Mouse (Mus musculus): ENCODE results near the gene Slc17a5.
A peak's percentile ranks its signal among the peaks of the same experiment; 100 is the strongest.
"Not testable (repeated sequence)": the region's sequence is repeated elsewhere in the genome, so short reads cannot be mapped to it uniquely, and the experiment has no call there.

Slc17a5 gene

GRCm38 (mm10) chr9:78520127-78520779 is 67.6 kb downstream of the Slc17a5 start:
- DNase-seq (ENCODE audit: extremely low spot score, low spot score), result no peak

DNA sequence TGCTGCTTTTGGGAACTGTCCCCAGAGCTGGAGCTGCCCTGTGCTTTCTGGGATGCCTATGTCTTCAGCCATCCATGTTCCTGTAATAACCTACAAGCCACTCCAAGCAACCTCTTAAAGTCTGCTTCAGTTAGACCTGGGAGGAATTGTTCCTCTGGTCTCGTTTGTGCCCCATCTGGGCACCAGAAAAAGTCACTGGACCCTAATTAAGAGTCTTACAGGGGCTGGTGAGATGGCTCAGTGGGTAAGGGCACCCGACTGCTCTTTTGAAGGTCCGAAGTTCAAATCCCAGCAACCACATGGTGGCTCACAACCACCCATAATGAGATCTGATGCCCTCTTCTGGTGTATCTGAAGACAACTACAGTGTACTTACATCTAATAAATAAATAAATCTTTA is 70.6 kb downstream of the Slc17a5 start:
- DNase-seq (ENCODE audit: extremely low spot score, low spot score), result not testable (repeated sequence)

DNA sequence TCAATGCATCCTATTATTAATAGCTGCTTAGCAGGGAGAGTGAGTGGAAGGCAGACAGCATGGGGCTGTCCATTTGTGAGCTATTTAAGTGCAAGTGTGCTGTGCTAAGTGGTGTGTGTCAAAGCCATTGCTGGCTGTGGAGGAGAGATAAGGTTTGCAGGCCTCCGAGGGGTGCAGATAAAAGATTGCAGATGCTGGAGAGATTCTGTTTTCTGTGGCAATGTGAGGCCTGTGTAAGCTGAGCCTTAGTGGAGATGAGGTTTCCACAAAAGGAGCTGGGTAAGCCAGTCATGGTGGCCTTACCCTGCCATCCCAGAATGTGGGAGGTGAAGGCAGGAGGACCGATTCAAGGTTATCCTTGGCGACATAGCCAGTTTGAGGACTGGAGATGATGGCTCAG is 71.7 kb downstream of the Slc17a5 start:
- DNase-seq (ENCODE audit: extremely low spot score, low spot score), result no peak

DNA sequence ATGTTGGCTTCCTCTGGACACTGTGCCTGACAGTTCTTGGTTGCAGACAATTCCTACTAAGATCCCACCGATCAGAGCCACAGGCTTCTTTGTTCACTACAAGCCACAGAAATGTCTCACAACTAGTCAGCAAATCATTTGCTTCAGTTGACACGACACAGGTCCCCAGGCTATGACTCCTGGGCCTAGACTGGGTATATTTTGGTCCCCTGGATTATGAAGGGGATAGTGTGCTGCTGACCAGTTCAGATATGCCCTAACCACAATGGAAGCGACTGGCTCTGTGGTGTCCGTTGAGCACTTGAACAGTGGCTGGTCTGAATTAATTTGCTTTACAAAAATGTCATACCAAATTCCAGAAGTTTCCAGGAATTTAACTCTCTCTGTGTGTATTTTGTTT is 73.2 kb downstream of the Slc17a5 start:
- DNase-seq (ENCODE audit: extremely low spot score, low spot score), result no peak

- no peak for DNase-seq (ENCODE audit: extremely low spot score, low spot score)
Measured at GRCm38 (mm10) chr9:78513776-78514500, 73.9 kb downstream of the Slc17a5 start.

- DNase-seq (ENCODE audit: extremely low spot score, low spot score), result no peak
Measured at GRCm38 (mm10) chr9:78511705-78512104, 76.1 kb downstream of the Slc17a5 start.

DNA sequence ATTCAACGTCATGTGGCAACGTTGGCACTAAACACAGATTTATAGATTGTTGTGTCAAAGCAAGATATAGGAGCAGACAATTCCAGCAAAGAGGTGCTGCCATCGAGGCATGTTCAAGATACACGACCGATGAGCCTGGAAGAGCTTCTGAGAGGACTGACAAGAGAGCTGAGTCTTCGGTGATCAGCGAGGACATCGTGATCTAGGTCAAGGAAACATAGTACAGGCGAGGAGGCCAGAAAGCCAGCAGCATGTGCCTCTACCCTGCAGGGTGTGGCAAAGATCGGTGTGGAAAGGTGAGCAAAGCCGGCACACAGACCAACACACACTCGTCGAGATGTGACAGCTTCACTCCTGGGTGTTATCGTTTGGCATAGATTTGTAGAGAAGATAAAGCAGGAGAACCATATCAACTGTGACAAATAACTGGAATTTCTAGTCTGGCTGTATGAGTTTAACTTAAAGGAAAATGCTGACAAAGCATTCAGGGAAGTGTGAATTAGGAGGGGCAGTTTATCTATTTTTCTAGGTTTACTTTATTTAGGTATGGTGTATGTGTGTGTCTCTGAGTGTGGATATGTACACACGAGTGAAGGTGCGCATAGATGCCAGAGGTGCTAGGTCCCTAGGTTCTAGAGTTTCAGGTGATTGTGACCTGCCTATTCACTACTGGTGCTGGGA is 79.6 kb downstream of the Slc17a5 start:
- DNase-seq (ENCODE audit: extremely low spot score, low spot score), result no peak

- no peak for DNase-seq (ENCODE audit: extremely low spot score, low spot score)
Measured at GRCm38 (mm10) chr9:78506722-78507077, 81.1 kb downstream of the Slc17a5 start.

DNA sequence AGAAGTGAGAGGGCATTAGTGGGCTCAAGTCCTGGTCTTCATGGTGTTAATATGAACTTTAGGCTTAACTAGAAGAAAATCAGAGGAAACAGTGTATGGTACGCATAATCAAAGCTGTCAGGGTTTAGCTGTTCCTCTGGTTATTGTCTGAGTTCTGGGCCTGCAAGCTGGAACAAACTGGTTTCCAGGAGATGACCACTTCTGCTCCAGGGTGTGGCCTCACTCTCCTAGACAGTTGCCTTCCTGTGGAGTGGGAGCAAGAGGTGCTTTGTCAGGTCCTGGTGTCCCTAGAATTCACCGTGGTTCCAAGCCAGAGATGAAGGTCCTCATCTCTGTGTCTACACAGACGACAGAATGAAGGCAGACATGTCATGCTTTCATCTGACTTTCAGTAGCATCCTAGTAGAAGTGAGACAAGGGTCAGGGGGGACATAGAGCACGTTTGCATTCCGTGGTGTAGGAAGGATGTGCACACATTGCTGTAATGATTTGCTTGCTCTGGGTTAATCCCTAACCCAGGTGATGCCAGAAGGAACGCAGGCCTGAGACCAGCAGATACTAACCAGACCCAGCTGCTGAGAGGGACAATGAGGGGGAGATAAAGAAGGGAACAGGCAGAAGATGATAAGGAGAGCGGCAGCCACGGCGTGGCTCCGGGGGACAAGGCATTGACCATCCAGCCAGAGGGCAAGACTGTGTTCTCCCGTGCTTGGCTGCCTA is 81.7 kb downstream of the Slc17a5 start:
- DNase-seq (ENCODE audit: extremely low spot score, low spot score), result no peak

DNA sequence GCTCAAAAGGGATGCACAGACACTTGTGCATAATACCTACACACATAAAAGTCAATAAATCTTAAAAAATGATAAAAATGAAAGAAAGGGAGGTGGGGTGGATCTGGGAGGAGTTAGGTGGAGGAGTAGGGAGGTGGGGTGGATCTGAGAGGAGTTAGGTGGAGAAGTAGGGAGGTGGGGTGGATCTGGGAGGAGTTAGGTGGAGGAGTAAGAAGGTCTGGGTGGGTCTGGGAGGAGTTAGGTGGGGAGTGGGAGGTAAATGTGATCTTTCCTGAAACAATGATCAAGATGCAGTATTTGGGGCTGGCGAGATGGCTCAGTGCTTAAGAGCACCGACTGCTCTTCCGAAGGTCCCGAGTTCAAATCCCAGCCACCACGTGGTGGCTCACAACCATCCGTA is 82.6 kb downstream of the Slc17a5 start:
- no peak for DNase-seq (ENCODE audit: extremely low spot score, low spot score)

DNA sequence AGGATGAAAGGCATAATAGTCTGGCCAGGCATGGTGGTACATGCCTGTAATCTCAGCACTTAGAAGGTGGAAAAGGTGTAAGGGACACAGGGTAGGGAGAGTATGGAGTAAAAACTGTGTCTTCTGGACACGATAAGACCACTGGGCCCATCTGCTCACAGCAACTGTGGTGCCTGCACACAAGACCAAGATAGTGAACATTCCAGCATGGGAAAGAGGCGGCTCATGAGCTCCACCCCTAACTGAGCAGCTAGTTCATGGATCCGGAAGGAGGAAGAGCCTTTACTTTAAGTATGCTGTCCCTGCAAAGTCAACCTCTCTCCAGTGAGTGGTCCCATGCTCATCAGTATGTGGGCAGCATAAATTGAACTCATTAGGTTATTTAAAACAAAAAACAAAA is 83.2 kb downstream of the Slc17a5 start:
- DNase-seq (ENCODE audit: extremely low spot score, low spot score), result no peak

GRCm38 (mm10) chr9:78504133-78504532 is 83.7 kb downstream of the Slc17a5 start:
- no peak for DNase-seq (ENCODE audit: extremely low spot score, low spot score)

DNA sequence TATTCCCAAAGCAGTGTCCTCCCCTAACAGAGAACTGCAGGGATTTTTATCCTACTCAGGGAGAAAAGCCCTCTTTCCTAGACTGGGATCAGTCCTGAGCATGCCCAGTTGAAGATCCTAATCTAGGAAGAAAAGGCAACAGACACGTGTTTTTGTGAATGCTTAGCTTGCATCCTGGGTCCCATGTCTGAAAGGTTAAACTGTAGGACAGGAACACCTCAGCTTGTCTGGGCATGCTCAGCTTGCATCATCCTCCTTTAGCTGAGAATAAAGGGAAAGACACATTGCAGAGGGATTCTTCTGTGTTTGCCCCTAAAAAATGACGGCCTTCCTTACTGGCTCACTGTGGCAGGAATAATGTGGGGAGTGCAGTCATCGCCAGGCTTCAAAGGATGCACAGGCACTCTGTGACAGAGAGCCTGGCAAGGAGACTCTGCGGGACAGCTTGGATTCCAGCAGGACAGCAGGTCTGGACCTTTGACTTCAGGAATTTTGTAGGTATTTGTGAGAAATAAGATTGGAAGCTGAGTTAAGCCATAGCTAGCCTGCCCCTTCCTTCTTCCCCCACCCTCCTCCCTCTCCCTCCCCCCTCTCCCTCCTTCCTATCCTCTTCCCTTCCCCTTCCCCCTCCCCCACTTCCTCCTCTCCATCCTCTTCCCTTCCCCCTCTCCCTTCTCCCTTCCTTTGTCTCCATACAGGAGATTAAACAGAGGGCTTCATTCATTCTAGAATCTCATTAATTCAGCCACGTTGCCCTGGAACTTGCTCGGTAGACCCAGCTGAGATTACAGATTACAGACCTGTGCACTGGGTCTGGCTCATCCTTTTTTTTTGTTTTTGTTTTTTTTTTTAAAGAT is 84.4 kb downstream of the Slc17a5 start:
- peak; percentile 62 for DNase-seq (ENCODE audit: extremely low spot score, low spot score)

DNA sequence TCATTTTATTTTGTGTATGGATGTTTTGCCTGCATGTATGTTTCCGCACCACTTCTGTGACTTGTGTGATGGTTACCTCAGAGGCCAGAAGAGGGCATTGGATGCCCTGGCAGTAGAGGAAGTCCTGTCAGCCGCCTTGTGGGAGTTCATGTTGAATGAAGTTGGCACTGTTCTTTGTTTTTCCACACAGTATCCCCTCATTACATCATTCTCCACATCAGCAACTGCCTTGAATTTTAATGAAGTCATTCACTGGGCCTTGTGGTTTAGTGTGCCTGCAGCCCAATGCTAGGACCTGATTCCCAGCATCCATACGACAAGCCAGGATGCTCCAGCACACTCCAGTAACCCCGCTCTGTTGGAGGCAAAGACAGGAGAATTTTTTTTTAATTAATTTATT is 86.6 kb downstream of the Slc17a5 start:
- DNase-seq (ENCODE audit: extremely low spot score, low spot score), result no peak

DNA sequence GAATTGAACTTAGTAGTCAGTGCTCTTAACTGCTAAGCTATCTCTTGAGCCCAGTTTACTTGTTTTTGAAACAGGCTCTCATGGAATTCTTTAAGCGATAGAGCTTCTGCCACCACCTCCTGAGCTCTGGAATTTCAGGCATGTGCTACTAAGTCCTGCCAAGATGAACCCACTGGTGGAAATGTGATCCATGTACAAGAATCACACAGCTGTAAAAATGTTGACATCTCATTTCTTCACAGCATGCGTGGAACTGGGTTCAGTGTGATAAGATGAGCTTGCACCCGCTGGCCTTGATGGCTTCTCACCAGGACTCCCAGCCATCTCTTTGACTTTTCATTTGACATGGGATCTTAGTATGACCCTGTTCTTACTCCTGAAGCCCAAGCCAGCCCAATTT is 87.5 kb downstream of the Slc17a5 start:
- no peak for DNase-seq (ENCODE audit: extremely low spot score, low spot score)

- no peak for DNase-seq (ENCODE audit: extremely low spot score, low spot score)
Measured at GRCm38 (mm10) chr9:78493171-78493570, 94.7 kb downstream of the Slc17a5 start.

- DNase-seq (ENCODE audit: extremely low spot score, low spot score), result no peak
Measured at GRCm38 (mm10) chr9:78492254-78492653, 95.6 kb downstream of the Slc17a5 start.

DNA sequence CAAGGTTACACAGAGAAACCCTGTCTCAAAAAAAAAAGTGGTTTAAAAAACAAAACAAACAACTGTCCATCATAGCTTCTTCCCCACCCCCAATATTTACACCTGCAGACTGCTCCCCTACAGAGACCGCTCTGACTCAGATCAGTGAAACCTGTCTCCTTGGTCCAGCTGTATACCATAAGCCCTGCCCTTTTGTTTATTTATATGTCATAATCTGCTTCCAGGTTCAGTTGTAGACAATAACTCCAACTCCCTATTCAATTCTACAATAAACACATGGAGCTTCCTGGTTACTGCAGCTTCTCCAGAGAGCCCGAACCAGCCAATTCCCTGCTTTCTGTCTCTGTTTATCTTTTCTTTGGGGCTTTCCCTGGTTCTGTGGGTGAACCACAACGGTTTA is 96.7 kb downstream of the Slc17a5 start:
- no peak for DNase-seq (ENCODE audit: extremely low spot score, low spot score)

DNA sequence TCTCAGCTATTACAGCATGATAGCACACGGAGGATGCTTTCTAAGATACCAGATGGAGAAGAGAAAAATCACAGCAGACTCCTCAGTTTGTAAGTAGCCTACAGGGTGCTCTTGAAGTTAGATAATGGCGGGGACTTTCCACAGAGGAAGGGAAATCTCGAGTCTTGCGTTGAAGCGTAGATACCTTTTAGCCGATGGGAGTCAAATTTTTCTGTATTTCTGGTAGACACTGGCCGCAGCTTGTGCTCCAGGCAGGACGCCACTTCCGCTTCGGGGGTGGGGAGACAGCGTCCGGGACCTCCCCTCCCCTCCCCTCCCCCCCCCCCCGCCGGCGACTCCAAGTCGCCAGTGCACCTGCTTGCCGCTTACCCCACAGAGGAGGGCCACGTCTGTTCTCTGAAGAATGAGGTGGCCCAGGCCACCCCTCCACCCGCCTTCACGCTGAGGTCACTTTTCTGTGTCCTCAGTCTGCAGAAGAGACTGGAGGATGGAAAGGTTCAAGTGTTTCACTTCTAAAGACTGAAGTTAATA is 98.9 kb downstream of the Slc17a5 start, which contains the start of gene Eef1a1:
Gene Eef1a1 (minus strand): TSS at position 262 of the 531 bp plus-strand sequence.
- DNase-seq (ENCODE audit: extremely low spot score, low spot score), result peak; percentile 52

- DNase-seq (ENCODE audit: extremely low spot score, low spot score), result not testable (repeated sequence)
Measured at GRCm38 (mm10) chr9:78488021-78488420, 99.8 kb downstream of the Slc17a5 start.
